Mouse (Mus musculus) neutrophil, adult 5-6 weeks (primary cell): Measurements from ENCODE around the gene Pet100. TPM values are rescaled to one million over a fixed set of nuclear protein-coding genes. Genes with fewer than 3 reads are reported as not detected.

Experiments used
- ATAC-seq: fragments of 151-379, 151-347 bp; 2 replicates; pipeline ENCODE4 v1.8.0; 2017; ENCODE audit warnings: mild to moderate bottlenecking, moderate TSS enrichment; ENCODE audit not compliant: insufficient number of reproducible peaks, poor library complexity, low FRiP score, severe bottlenecking; ENCODE audit errors: extremely low read depth
- total RNA-seq: library from RNA; stranded (forward); fragments of 200-1000 nt; gene quantifications from 2 replicates; pipeline ENCODE4 v1.2.3, GENCODE M21; 2017

The Pet100 gene
- total RNA-seq, 1 experiment from 2014 or later: 163 TPM

DNA sequence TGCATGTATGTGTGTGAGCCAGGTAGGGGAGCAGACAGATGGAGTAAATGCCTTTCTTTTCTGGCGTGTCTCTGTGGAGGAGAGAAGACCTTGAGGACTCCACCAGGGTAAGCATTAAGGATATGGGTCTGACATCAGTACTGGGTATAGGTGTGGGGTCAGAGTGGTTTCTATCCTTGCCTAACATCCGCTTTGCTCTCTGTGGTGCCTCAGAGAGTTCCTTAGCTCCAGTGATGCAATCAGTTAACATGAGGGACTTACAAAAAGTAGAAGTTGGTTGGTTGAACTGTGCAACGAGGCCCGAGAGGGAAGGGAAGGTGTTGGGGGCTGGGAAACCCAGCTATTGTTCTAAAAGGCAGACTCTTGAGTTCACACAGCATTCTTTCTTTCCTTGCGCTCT, 43.1 kb downstream of the Pet100 start:
- ATAC-seq: peak; percentile 88

- no peak for ATAC-seq
Observed at GRCm38 (mm10) chr8:3665507-3665906, 44.2 kb downstream of the Pet100 start, which contains the start of gene Mcemp1. Gene Mcemp1 (plus strand): TSS chr8:3665754.

DNA sequence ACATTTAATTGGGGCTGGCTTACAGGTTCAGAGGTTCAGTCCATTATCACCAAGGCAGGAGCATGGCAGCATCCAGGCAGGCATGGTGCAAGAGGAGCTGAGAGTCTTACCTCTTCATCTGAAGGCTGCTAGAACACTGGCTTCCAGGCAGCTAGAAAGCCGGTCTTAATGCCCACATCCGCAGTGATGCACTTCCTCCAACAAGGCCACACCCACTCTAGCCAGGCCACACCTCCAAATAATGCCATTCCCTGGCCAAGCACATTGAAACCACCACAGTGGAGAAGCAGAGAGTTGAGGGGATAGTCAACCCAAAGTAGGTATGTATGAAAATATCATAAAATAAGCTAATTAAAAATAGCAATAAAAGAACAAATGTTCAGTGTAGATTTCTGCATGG, 49.0 kb downstream of the Pet100 start:
- ATAC-seq: peak; percentile 69

- ATAC-seq: peak; percentile 72
Observed at GRCm38 (mm10) chr8:3671980-3672491, 50.7 kb downstream of the Pet100 start, which contains the start of gene Fcor. Gene Fcor (minus strand): TSS chr8:3672362.

DNA sequence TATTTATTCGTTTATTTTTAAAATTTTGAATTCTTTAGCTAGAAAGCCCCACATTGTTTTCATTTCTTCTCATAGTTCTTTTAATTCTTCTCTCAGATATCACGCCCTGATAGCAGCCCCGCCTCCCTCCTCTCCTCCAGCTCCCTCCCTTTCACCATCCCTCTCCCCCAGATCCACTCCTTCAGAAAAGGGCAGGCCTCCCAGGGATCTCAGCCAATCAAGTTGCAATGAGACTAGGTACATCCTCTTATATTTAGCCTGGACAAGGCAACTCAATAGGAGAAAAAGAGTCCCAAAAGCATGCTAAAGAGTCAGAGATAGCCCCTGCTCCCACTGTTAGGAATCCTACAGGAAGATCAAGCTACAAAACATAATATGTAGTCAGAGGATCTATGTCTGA, 53.3 kb downstream of the Pet100 start:
- ATAC-seq: no peak

Other genes starting within 250 kb of the Pet100 start
- 179 and 187 TPM in 2 replicates for gene Arhgef18, start 228.5 kb upstream of the Pet100 start, total RNA-seq
- 1.0 and 3.7 TPM in 2 replicates for gene Pex11g, start 153.9 kb upstream of the Pet100 start, total RNA-seq
- gene Tex45, start 150.7 kb upstream of the Pet100 start, total RNA-seq: 0.61 TPM in 1 of 2 replicates, not detected in the other
- gene Zfp358, start 128.4 kb upstream of the Pet100 start, total RNA-seq: 3.6 and 4.1 TPM in 2 replicates
- gene Mcoln1, start 121.1 kb upstream of the Pet100 start, total RNA-seq: 80.5 and 83.9 TPM in 2 replicates
- 46.8 and 48.6 TPM in 2 replicates for gene Pnpla6, start 106.2 kb upstream of the Pet100 start, total RNA-seq
- gene C330021F23Rik, start 53.6 kb upstream of the Pet100 start, total RNA-seq: not detected in 2 replicates
- not detected in 2 replicates for gene Camsap3, start 34.3 kb upstream of the Pet100 start, total RNA-seq
- 70.3 and 73.1 TPM in 2 replicates for gene Xab2, start 232 bp upstream of the Pet100 start, total RNA-seq
- 0.86 TPM in 1 of 2 replicates, not detected in the other for gene Pcp2, start 4.0 kb downstream of the Pet100 start, total RNA-seq
- 223 and 277 TPM in 2 replicates for gene Stxbp2, start 9.4 kb downstream of the Pet100 start, total RNA-seq
- 16.1 and 19.3 TPM in 2 replicates for gene Retn, start 34.2 kb downstream of the Pet100 start, total RNA-seq
- gene Mcemp1, start 44.2 kb downstream of the Pet100 start, total RNA-seq: 214 and 229 TPM in 2 replicates
- not detected in 2 replicates for gene Fcor, start 50.8 kb downstream of the Pet100 start, total RNA-seq
- gene Trappc5, start 54.8 kb downstream of the Pet100 start, total RNA-seq: 41.5 and 45.5 TPM in 2 replicates
- gene Fcer2a, start 72.6 kb downstream of the Pet100 start, total RNA-seq: 390 and 391 TPM in 2 replicates
- gene Clec4g, start 99.1 kb downstream of the Pet100 start, total RNA-seq: 0.58 and 0.74 TPM in 2 replicates
- 11.6 and 15.5 TPM in 2 replicates for gene Cd209a, start 127.4 kb downstream of the Pet100 start, total RNA-seq
- gene Cd209e, start 232.8 kb downstream of the Pet100 start, total RNA-seq: not detected in 2 replicates